In the genomic region with DNA sequence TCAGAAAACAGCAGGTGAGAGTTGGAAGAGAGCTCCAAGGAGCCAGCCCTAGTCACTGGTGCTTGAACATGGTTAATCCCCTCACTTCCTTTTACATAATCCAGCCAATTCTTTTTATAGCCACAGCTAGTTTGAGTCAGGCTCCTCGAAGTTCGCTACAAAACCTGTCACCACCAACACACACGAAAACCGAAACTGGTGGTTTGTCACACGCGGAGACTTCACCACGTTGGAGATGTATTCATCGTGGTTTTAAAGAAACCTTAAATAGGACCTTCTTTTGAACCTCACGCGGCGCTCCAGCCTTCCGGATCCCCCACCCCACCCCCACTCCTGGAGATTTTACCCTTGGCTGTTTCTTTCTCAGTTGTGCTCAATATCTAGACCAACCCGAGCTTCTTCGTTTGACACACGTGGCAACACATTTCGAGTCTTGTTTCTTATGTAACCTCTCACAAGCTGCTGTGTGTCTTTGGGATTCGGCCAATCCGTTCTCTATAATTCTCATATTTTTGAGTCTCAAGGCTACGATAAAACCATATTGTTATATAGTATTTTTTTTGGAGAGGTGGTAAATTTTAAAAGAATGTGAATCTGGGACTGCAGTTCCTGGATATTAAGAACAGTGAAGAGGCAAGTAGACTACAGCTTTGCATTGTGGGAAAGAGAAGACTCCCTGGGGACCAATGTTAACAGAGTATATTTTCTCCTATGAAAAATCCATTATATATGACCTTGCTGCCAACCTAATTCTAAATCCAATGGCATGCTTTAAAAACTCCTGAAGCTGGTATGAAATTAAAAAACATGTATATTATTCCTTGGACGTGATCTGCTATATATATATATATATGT, we compare ENCODE assay signal across 8 mouse cellular contexts. TPM values are rescaled to one million over a fixed set of nuclear protein-coding genes. Genes with fewer than 3 reads are reported as not detected.
A peak's percentile ranks its signal among the peaks of the same experiment; 100 is the strongest.
DNase-seq lines count a peak whose midpoint lies in the region; ATAC-seq and TF ChIP-seq lines count a peak whose summit lies in the region.

No protein-coding gene starts in this region.

- no peak overlapping the region for H3K9ac ChIP-seq in forebrain, embryonic 13.5 days
- no peak overlapping the region for H3K9ac ChIP-seq in stomach, embryonic 14.5 days (replicated peaks; ENCODE audit: low read depth, low read length)

- intact Hi-C loops in heart, postnatal 14 days (cut with DNase I), result no loop called here

- DNase-seq in B cell, adult 2 months, result peak; percentile 44 to 51
- DNase-seq in heart, postnatal 14 days, result peak; percentile 13 to 26
- peak in 1 of 2 experiments; percentile 22 for DNase-seq in layer of hippocampus, adult 2 months (ENCODE audit: low spot score in 2 of 2)
- DNase-seq in ovary, postnatal 10 days (ENCODE audit: low spot score), result no peak

- H3K9me3 ChIP-seq in forebrain, embryonic 13.5 days (replicated peaks), result no peaks in the 10 kb centered on the region
- H3K9me3 ChIP-seq in stomach, embryonic 14.5 days (ENCODE audit: control insufficient read depth, low read depth, low read length), result no peaks in the 10 kb centered on the region

- no peaks in the 10 kb centered on the region for H3K27me3 ChIP-seq in forebrain, embryonic 13.5 days
- no peaks in the 10 kb centered on the region for H3K27me3 ChIP-seq in stomach, embryonic 14.5 days (ENCODE audit: control insufficient read depth, insufficient read depth, low read length)

- peak; percentile 82 for ATAC-seq in activated CD4-positive, CD25-positive, alpha-beta regulatory T cell, adult 4 months
- no peak for ATAC-seq in forebrain, embryonic 13.5 days
- peak; percentile 73 for ATAC-seq in megakaryocyte progenitor cell, adult 5-6 weeks (replicated peaks; ENCODE audit: poor library complexity)
- no peak for ATAC-seq in stomach, embryonic 14.5 days (ENCODE audit: insufficient number of reproducible peaks, insufficient read depth, low FRiP score, low read depth)

- no peak overlapping the region for H3K27ac ChIP-seq in forebrain, embryonic 13.5 days
- H3K27ac ChIP-seq in layer of hippocampus, adult 2 months, result peak overlapping the region; percentile 65
- no peak overlapping the region for H3K27ac ChIP-seq in stomach, embryonic 14.5 days (ENCODE audit: low read length)

- TF ChIP-seq CTCF in layer of hippocampus, adult 2 months (conservative IDR thresholded peaks at IDR 0.05), result no peak

- peak overlapping the region; percentile 51 for H3K4me2 ChIP-seq in forebrain, embryonic 13.5 days
- peak overlapping the region; percentile 26 for H3K4me2 ChIP-seq in stomach, embryonic 14.5 days (replicated peaks; ENCODE audit: low read depth, low read length)

- 34% methylated on average over 20 of the region's 20 CpGs for WGBS in forebrain, embryonic 13.5 days
- 30% methylated on average over 20 of the region's 20 CpGs for WGBS in stomach, embryonic 14.5 days

- no peaks in the 10 kb centered on the region for H3K36me3 ChIP-seq in forebrain, embryonic 13.5 days (ENCODE audit: poor library complexity, severe bottlenecking)
- H3K36me3 ChIP-seq in stomach, embryonic 14.5 days (ENCODE audit: control insufficient read depth, insufficient read depth, low read length), result no peaks in the 10 kb centered on the region

- H3K4me1 ChIP-seq in forebrain, embryonic 13.5 days, result no peaks in the 10 kb centered on the region
- H3K4me1 ChIP-seq in stomach, embryonic 14.5 days (ENCODE audit: control insufficient read depth, insufficient read depth, low read length), result no peaks in the 10 kb centered on the region

- H3K4me3 ChIP-seq in forebrain, embryonic 13.5 days, result peak overlapping the region; percentile 16
- H3K4me3 ChIP-seq in layer of hippocampus, adult 2 months, result peak overlapping the region; percentile 49
- H3K4me3 ChIP-seq in stomach, embryonic 14.5 days (ENCODE audit: low read depth, low read length), result no peak overlapping the region

RNA-seq across cellular contexts. Expression of a gene that starts 21.8 kb away (rescaled TPM):
- polyA plus RNA-seq in activated CD4-positive, CD25-positive, alpha-beta regulatory T cell, adult 4 months (2017; shearing (Covaris generic)), result 10 to 100 TPM; 11.1 to 16.7 TPM
- polyA plus RNA-seq in forebrain, embryonic 13.5 days (2015; fragmentation: Nextera tagmentation; extraction: Ambion mirVana), result 46.0 and 46.9 TPM in 2 replicates
- total RNA-seq in heart, postnatal 14 days (2021), result 10 to 100 TPM; 23.7 to 25.8 TPM
- total RNA-seq in layer of hippocampus, adult 2 months (2021), result 100 to 1,000 TPM; 105 to 110 TPM
- 16.3 and 25.2 TPM in 2 replicates for total RNA-seq in megakaryocyte progenitor cell, adult 5-6 weeks (2015)
- total RNA-seq in megakaryocyte progenitor cell, adult 5-6 weeks (2017), result 15.9 and 21.5 TPM in 2 replicates
- 32.4 and 34.2 TPM in 2 replicates for polyA plus RNA-seq in stomach, embryonic 14.5 days (2014; fragmentation: Nextera tagmentation; extraction: Ambion mirVana)

Comparison
In these comparisons a context has a peak if more than half of its experiments do, and no peak if none do; other contexts are left out.
1. ATAC-seq: peak in activated CD4-positive, CD25-positive, alpha-beta regulatory T cell, adult 4 months (single experiment) and megakaryocyte progenitor cell, adult 5-6 weeks (single experiment); none in forebrain, embryonic 13.5 days (single experiment) and stomach, embryonic 14.5 days (single experiment).